Mouse (Mus musculus): ENCODE measurements around the gene Ppfia2. TPM values are rescaled to one million over a fixed set of nuclear protein-coding genes. Genes with fewer than 3 reads are reported as not detected.

Gene Ppfia2
- polyA plus RNA-seq, 1 experiment from 2014 or later = 0.66 TPM

GRCm38 (mm10) chr10:106871847-106872246 is 401.7 kb downstream of the Ppfia2 start:
- no peaks in the 10 kb centered on the region for H3K36me3 ChIP-seq (ENCODE audit: control insufficient read depth, insufficient read depth, low read length)
- no peak overlapping the region for H3K27ac ChIP-seq (replicated peaks in 1 of 2; ENCODE audit: control insufficient read depth in 1 of 2, insufficient read depth in 1 of 2, low read depth in 2 of 2, low read length in 2 of 2)
- no peak for ATAC-seq (ENCODE audit: insufficient number of reproducible peaks, insufficient read depth, low FRiP score, low read depth)
- no peaks in the 10 kb centered on the region for H3K9me3 ChIP-seq (ENCODE audit: control insufficient read depth, low read length)
- no peak overlapping the region for H3K9ac ChIP-seq (ENCODE audit: low read length)
- H3K27me3 ChIP-seq (ENCODE audit: control insufficient read depth, insufficient read depth, low read length) = no peaks in the 10 kb centered on the region
- no peaks in the 10 kb centered on the region for H3K4me1 ChIP-seq (ENCODE audit: control insufficient read depth in 2 of 2, insufficient read depth in 2 of 2, low read length in 2 of 2)
- H3K4me2 ChIP-seq (ENCODE audit: low read length) = no peak overlapping the region
- H3K4me3 ChIP-seq (ENCODE audit: control insufficient read depth in 1 of 2, insufficient read depth in 1 of 2, low read depth in 1 of 2, low read length in 2 of 2) = no peak overlapping the region
- 61% methylated on average over 3 of the region's 3 CpGs for WGBS

- H3K4me3 ChIP-seq (ENCODE audit: control insufficient read depth in 1 of 2, insufficient read depth in 1 of 2, low read depth in 1 of 2, low read length in 2 of 2) = no peak overlapping the region
- no peaks in the 10 kb centered on the region for H3K4me1 ChIP-seq (ENCODE audit: control insufficient read depth in 2 of 2, insufficient read depth in 2 of 2, low read length in 2 of 2)
- no peaks in the 10 kb centered on the region for H3K9me3 ChIP-seq (ENCODE audit: control insufficient read depth, low read length)
- H3K27me3 ChIP-seq (ENCODE audit: control insufficient read depth, insufficient read depth, low read length) = no peaks in the 10 kb centered on the region
- no peak overlapping the region for H3K4me2 ChIP-seq (ENCODE audit: low read length)
- ATAC-seq (ENCODE audit: insufficient number of reproducible peaks, insufficient read depth, low FRiP score, low read depth) = no peak
- no peaks in the 10 kb centered on the region for H3K36me3 ChIP-seq (ENCODE audit: control insufficient read depth, insufficient read depth, low read length)
- H3K27ac ChIP-seq (replicated peaks in 1 of 2; ENCODE audit: control insufficient read depth in 1 of 2, insufficient read depth in 1 of 2, low read depth in 2 of 2, low read length in 2 of 2) = no peak overlapping the region
- no peak overlapping the region for H3K9ac ChIP-seq (ENCODE audit: low read length)
- 31% methylated on average over 1 of the region's 1 CpGs for WGBS
Measured at GRCm38 (mm10) chr10:106872714-106873113, 402.6 kb downstream of the Ppfia2 start.

GRCm38 (mm10) chr10:106881330-106881729 is 411.2 kb downstream of the Ppfia2 start:
- WGBS = 64% methylated on average over 3 of the region's 3 CpGs
- no peaks in the 10 kb centered on the region for H3K27me3 ChIP-seq (ENCODE audit: control insufficient read depth, insufficient read depth, low read length)
- H3K9me3 ChIP-seq (ENCODE audit: control insufficient read depth, low read length) = no peaks in the 10 kb centered on the region
- no peak overlapping the region for H3K27ac ChIP-seq (replicated peaks in 1 of 2; ENCODE audit: control insufficient read depth in 1 of 2, insufficient read depth in 1 of 2, low read depth in 2 of 2, low read length in 2 of 2)
- H3K9ac ChIP-seq (ENCODE audit: low read length) = no peak overlapping the region
- no peak overlapping the region for H3K4me3 ChIP-seq (ENCODE audit: control insufficient read depth in 1 of 2, insufficient read depth in 1 of 2, low read depth in 1 of 2, low read length in 2 of 2)
- no peak for ATAC-seq (ENCODE audit: insufficient number of reproducible peaks, insufficient read depth, low FRiP score, low read depth)
- H3K36me3 ChIP-seq (ENCODE audit: control insufficient read depth, insufficient read depth, low read length) = no peaks in the 10 kb centered on the region
- H3K4me2 ChIP-seq (ENCODE audit: low read length) = no peak overlapping the region
- no peaks in the 10 kb centered on the region for H3K4me1 ChIP-seq (ENCODE audit: control insufficient read depth in 2 of 2, insufficient read depth in 2 of 2, low read length in 2 of 2)

GRCm38 (mm10) chr10:106896351-106896750 is 426.2 kb downstream of the Ppfia2 start:
- no peaks in the 10 kb centered on the region for H3K9me3 ChIP-seq (ENCODE audit: control insufficient read depth, low read length)
- no peak overlapping the region for H3K27ac ChIP-seq (replicated peaks in 1 of 2; ENCODE audit: control insufficient read depth in 1 of 2, insufficient read depth in 1 of 2, low read depth in 2 of 2, low read length in 2 of 2)
- H3K9ac ChIP-seq (ENCODE audit: low read length) = no peak overlapping the region
- no peak for ATAC-seq (ENCODE audit: insufficient number of reproducible peaks, insufficient read depth, low FRiP score, low read depth)
- H3K4me1 ChIP-seq (ENCODE audit: control insufficient read depth in 2 of 2, insufficient read depth in 2 of 2, low read length in 2 of 2) = no peaks in the 10 kb centered on the region
- WGBS = 59% methylated on average over 13 of the region's 13 CpGs
- H3K27me3 ChIP-seq (ENCODE audit: control insufficient read depth, insufficient read depth, low read length) = no peaks in the 10 kb centered on the region
- no peaks in the 10 kb centered on the region for H3K36me3 ChIP-seq (ENCODE audit: control insufficient read depth, insufficient read depth, low read length)
- no peak overlapping the region for H3K4me3 ChIP-seq (ENCODE audit: control insufficient read depth in 1 of 2, insufficient read depth in 1 of 2, low read depth in 1 of 2, low read length in 2 of 2)
- H3K4me2 ChIP-seq (ENCODE audit: low read length) = no peak overlapping the region

- no peaks in the 10 kb centered on the region for H3K27me3 ChIP-seq (ENCODE audit: control insufficient read depth, insufficient read depth, low read length)
- ATAC-seq (ENCODE audit: insufficient number of reproducible peaks, insufficient read depth, low FRiP score, low read depth) = no peak
- H3K36me3 ChIP-seq (ENCODE audit: control insufficient read depth, insufficient read depth, low read length) = no peaks in the 10 kb centered on the region
- H3K9ac ChIP-seq (ENCODE audit: low read length) = no peak overlapping the region
- WGBS = 57% methylated on average over 3 of the region's 3 CpGs
- H3K9me3 ChIP-seq (ENCODE audit: control insufficient read depth, low read length) = 0 out of 2 replicates have a peak, but pooled peaks cover 5% of the 10 kb centered on the region
- H3K4me3 ChIP-seq (ENCODE audit: control insufficient read depth in 1 of 2, insufficient read depth in 1 of 2, low read depth in 1 of 2, low read length in 2 of 2) = no peak overlapping the region
- H3K27ac ChIP-seq (replicated peaks in 1 of 2; ENCODE audit: control insufficient read depth in 1 of 2, insufficient read depth in 1 of 2, low read depth in 2 of 2, low read length in 2 of 2) = no peak overlapping the region
- H3K4me1 ChIP-seq (ENCODE audit: control insufficient read depth in 2 of 2, insufficient read depth in 2 of 2, low read length in 2 of 2) = no peaks in the 10 kb centered on the region
- H3K4me2 ChIP-seq (ENCODE audit: low read length) = no peak overlapping the region
Measured at GRCm38 (mm10) chr10:106910108-106910507, 440.0 kb downstream of the Ppfia2 start.

- Histone ChIP-seq H3K4me1 (ENCODE audit: control insufficient read depth in 2 of 2, insufficient read depth in 2 of 2, low read length in 2 of 2) (no peaks in the 10 kb centered on the region), H3K27ac (replicated peaks in 1 of 2; ENCODE audit: control insufficient read depth in 1 of 2, insufficient read depth in 1 of 2, low read depth in 2 of 2, low read length in 2 of 2) (no peak overlapping the region), H3K9ac (ENCODE audit: low read length) (no peak overlapping the region), H3K4me3 (ENCODE audit: control insufficient read depth in 1 of 2, insufficient read depth in 1 of 2, low read depth in 1 of 2, low read length in 2 of 2) (no peak overlapping the region), H3K27me3 (ENCODE audit: control insufficient read depth, insufficient read depth, low read length) (no peaks in the 10 kb centered on the region), H3K4me2 (ENCODE audit: low read length) (no peak overlapping the region), H3K9me3 (ENCODE audit: control insufficient read depth, low read length) (0 out of 2 replicates have a peak, but pooled peaks cover 5% of the 10 kb centered on the region), H3K36me3 (ENCODE audit: control insufficient read depth, insufficient read depth, low read length) (no peaks in the 10 kb centered on the region)
- no peak for ATAC-seq (ENCODE audit: insufficient number of reproducible peaks, insufficient read depth, low FRiP score, low read depth)
- 18% methylated on average over 2 of the region's 2 CpGs for WGBS
Measured at GRCm38 (mm10) chr10:106913032-106913431, 442.9 kb downstream of the Ppfia2 start.

- Histone ChIP-seq H3K36me3 (ENCODE audit: control insufficient read depth, insufficient read depth, low read length) (no peaks in the 10 kb centered on the region), H3K4me2 (ENCODE audit: low read length) (no peak overlapping the region), H3K4me3 (ENCODE audit: control insufficient read depth in 1 of 2, insufficient read depth in 1 of 2, low read depth in 1 of 2, low read length in 2 of 2) (no peak overlapping the region), H3K9me3 (ENCODE audit: control insufficient read depth, low read length) (0 out of 2 replicates have a peak, but pooled peaks cover 5% of the 10 kb centered on the region), H3K27ac (replicated peaks in 1 of 2; ENCODE audit: control insufficient read depth in 1 of 2, insufficient read depth in 1 of 2, low read depth in 2 of 2, low read length in 2 of 2) (no peak overlapping the region), H3K9ac (ENCODE audit: low read length) (no peak overlapping the region), H3K27me3 (ENCODE audit: control insufficient read depth, insufficient read depth, low read length) (no peaks in the 10 kb centered on the region), H3K4me1 (ENCODE audit: control insufficient read depth in 2 of 2, insufficient read depth in 2 of 2, low read length in 2 of 2) (no peaks in the 10 kb centered on the region)
- ATAC-seq (ENCODE audit: insufficient number of reproducible peaks, insufficient read depth, low FRiP score, low read depth) = no peak
Measured at GRCm38 (mm10) chr10:106914275-106914674, 444.1 kb downstream of the Ppfia2 start.

- Histone ChIP-seq H3K36me3 (ENCODE audit: control insufficient read depth, insufficient read depth, low read length) (no peaks in the 10 kb centered on the region), H3K4me2 (ENCODE audit: low read length) (no peak overlapping the region), H3K9ac (ENCODE audit: low read length) (no peak overlapping the region), H3K4me3 (ENCODE audit: control insufficient read depth in 1 of 2, insufficient read depth in 1 of 2, low read depth in 1 of 2, low read length in 2 of 2) (no peak overlapping the region), H3K27me3 (ENCODE audit: control insufficient read depth, insufficient read depth, low read length) (no peaks in the 10 kb centered on the region), H3K4me1 (ENCODE audit: control insufficient read depth in 2 of 2, insufficient read depth in 2 of 2, low read length in 2 of 2) (no peaks in the 10 kb centered on the region), H3K9me3 (ENCODE audit: control insufficient read depth, low read length) (0 out of 2 replicates have a peak, but pooled peaks cover 5% of the 10 kb centered on the region), H3K27ac (replicated peaks in 1 of 2; ENCODE audit: control insufficient read depth in 1 of 2, insufficient read depth in 1 of 2, low read depth in 2 of 2, low read length in 2 of 2) (no peak overlapping the region)
- ATAC-seq (ENCODE audit: insufficient number of reproducible peaks, insufficient read depth, low FRiP score, low read depth) = no peak
Measured at GRCm38 (mm10) chr10:106914822-106915221, 444.7 kb downstream of the Ppfia2 start.
